In the genomic region with DNA sequence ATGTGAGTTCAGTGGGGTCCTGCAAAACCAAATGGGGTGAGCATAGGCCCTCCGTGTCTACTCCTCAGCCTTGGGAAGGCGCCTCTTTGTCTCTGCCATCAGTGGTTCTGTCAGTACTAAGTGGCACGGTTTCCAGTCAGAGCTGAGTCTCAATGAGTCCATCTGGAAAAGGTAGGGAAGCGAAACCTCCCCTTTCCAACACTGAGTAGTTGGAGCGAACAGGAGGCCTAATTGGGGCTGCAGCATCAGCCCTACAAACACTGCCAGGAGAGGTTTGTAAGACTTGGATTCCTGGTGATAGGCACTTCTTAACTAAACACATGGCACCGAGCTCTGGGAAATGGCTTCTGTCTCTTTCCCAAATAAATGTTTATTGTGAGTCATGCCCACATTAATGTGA, we compare ENCODE assay signal across 25 mouse cellular contexts.
"Had no signal": no experiment of that assay in that cellular context is flagged by ENCODE, and none has a peak within 500 bp of the region (broad histone marks: within the 10 kb centered on the region; RNA-seq: fewer than 3 reads in every experiment).

No protein-coding gene starts in this region.

- H3K9ac ChIP-seq: heart, embryonic 13.5 days; heart, embryonic 15.5 days; hindbrain, embryonic 14.5 days; intestine, embryonic 15.5 days; limb, embryonic 13.5 days; limb, embryonic 15.5 days; liver, embryonic 12.5 days; liver, embryonic 14.5 days had no signal

- H3K9me3 ChIP-seq: heart, embryonic 13.5 days; heart, embryonic 15.5 days; intestine, embryonic 15.5 days; limb, embryonic 13.5 days; limb, embryonic 15.5 days; liver, embryonic 12.5 days had no signal

- H3K4me3 ChIP-seq: heart, adult 2 months; heart, embryonic 13.5 days; heart, embryonic 15.5 days; intestine, embryonic 15.5 days; layer of hippocampus, adult 2 months; limb, embryonic 13.5 days; limb, embryonic 15.5 days; liver, embryonic 12.5 days had no signal

- H3K4me2 ChIP-seq: heart, embryonic 11.5 days; heart, embryonic 13.5 days; heart, embryonic 15.5 days; hindbrain, embryonic 14.5 days; intestine, embryonic 15.5 days; limb, embryonic 13.5 days; limb, embryonic 15.5 days; liver, embryonic 12.5 days had no signal

- H3K27ac ChIP-seq: heart, adult 2 months; heart, embryonic 13.5 days; heart, embryonic 15.5 days; hindbrain, embryonic 14.5 days; intestine, embryonic 15.5 days; layer of hippocampus, adult 2 months; limb, embryonic 13.5 days; limb, embryonic 15.5 days; liver, embryonic 12.5 days; liver, embryonic 14.5 days had no signal

- H3K4me1 ChIP-seq: heart, embryonic 13.5 days; heart, embryonic 15.5 days; intestine, embryonic 15.5 days; limb, embryonic 13.5 days; limb, embryonic 15.5 days; liver, embryonic 12.5 days had no signal

- DNase-seq: gastrocnemius, postnatal 14 days; gastrocnemius, postnatal 36 days; heart, adult 11 months; heart, adult 2 months; heart, postnatal 14 days; heart, postnatal 36 days; kidney, adult 18-20 months; kidney, adult 8-10 months; kidney, postnatal 10 days; kidney, postnatal 25 days; kidney, postnatal 4 days; left cerebral cortex, postnatal 4 days had no signal

- ATAC-seq: hindbrain, embryonic 16.5 days; inflammation-experienced regulatory T-cells, adult 6 months; intestine, embryonic 15.5 days; intestine, postnatal 0 days; liver, embryonic 12.5 days had no signal

- H3K27me3 ChIP-seq: heart, embryonic 13.5 days; heart, embryonic 15.5 days; intestine, embryonic 15.5 days; limb, embryonic 13.5 days; limb, embryonic 15.5 days; liver, embryonic 12.5 days had no signal

- H3K36me3 ChIP-seq: heart, embryonic 13.5 days; heart, embryonic 15.5 days; intestine, embryonic 15.5 days; limb, embryonic 13.5 days; limb, embryonic 15.5 days; liver, embryonic 12.5 days had no signal
